8 mouse cellular contexts compared by ENCODE assay signal in genomic region chr7:7120921-7121601, GRCm38 (mm10). TPM values are rescaled to one million over a fixed set of nuclear protein-coding genes. Genes with fewer than 3 reads are reported as not detected.
DNase-seq lines count a peak whose midpoint lies in the region; ATAC-seq lines count a peak whose summit lies in the region.

TSS of gene Zfp954 (minus strand) at chr7:7121488.

- peak within 1 kb of the TSS; percentile 70 for H3K4me2 ChIP-seq in hindbrain, embryonic 15.5 days

- ATAC-seq in hindbrain, embryonic 15.5 days (ENCODE audit: low FRiP score, low read depth) = peak; percentile 94

- peaks cover 13% of the 10 kb centered on the region for H3K4me1 ChIP-seq in hindbrain, embryonic 15.5 days (replicated peaks)

- H3K9ac ChIP-seq in hindbrain, embryonic 15.5 days = peak within 1 kb of the TSS; percentile 70

- DNase-seq in T-cell, adult 2 months (ENCODE audit: low spot score) = peak; percentile 82
- peak; percentile 80 to 86 for DNase-seq in cerebellum, postnatal 36 days
- DNase-seq in frontal cortex, postnatal 36 days (ENCODE audit: low spot score in 2 of 2) = peak; percentile 80 to 93
- peak; percentile 81 for DNase-seq in left cerebral cortex, adult 11 months (ENCODE audit: low spot score)
- DNase-seq in lung, postnatal 4 days = peak; percentile 85 to 88
- DNase-seq in retina, postnatal 7 days (ENCODE audit: low read depth, low spot score) = peak; percentile 67
- DNase-seq in urinary bladder, adult 2 months (ENCODE audit: low spot score) = peak; percentile 62

- peaks cover 31% of the 10 kb centered on the region for H3K36me3 ChIP-seq in hindbrain, embryonic 15.5 days

- H3K9me3 ChIP-seq in hindbrain, embryonic 15.5 days = no peaks in the 10 kb centered on the region

- peak within 1 kb of the TSS; percentile 69 for H3K4me3 ChIP-seq in hindbrain, embryonic 15.5 days

- WGBS in hindbrain, embryonic 15.5 days = under 1% methylated on average over 30 of the region's 30 CpGs

- no peaks in the 10 kb centered on the region for H3K27me3 ChIP-seq in hindbrain, embryonic 15.5 days

- H3K27ac ChIP-seq in hindbrain, embryonic 15.5 days (replicated peaks) = peak within 1 kb of the TSS; percentile 81

RNA-seq across cellular contexts. Expression of gene Zfp954, which starts in this region (rescaled TPM):
- polyA plus RNA-seq in hindbrain, embryonic 15.5 days (2015; fragmentation: Nextera tagmentation; extraction: Ambion mirVana) = 22.7 and 23.0 TPM in 2 replicates
- polyA plus RNA-seq in urinary bladder, adult 2 months (2012; rRNA removed) = 12.7 and 15.2 TPM in 2 replicates

Comparison
In these comparisons a context has a peak if more than half of its experiments do, and no peak if none do; other contexts are left out.
1. Peak in every context shown above with its lines: DNase-seq, ATAC-seq, H3K4me3 ChIP-seq and H3K27ac ChIP-seq.